ENCODE assay signal across 8 mouse cellular contexts in genomic region chr1:36263833-36264488, GRCm38 (mm10). TPM values are rescaled to one million over a fixed set of nuclear protein-coding genes. Genes with fewer than 3 reads are reported as not detected.
DNase-seq lines count a peak whose midpoint lies in the region; ATAC-seq and TF ChIP-seq lines count a peak whose summit lies in the region.

No protein-coding gene starts in this region.

- TF ChIP-seq EP300 in stomach, postnatal 0 days (optimal IDR thresholded peaks at IDR 0.05), result no peak

- peak; percentile 26 to 68 for DNase-seq in adrenal gland, postnatal 36 days
- no peak for DNase-seq in adrenal gland, adult 18-20 months (ENCODE audit: low spot score in 2 of 2)
- DNase-seq in stomach, postnatal 0 days (ENCODE audit: low spot score), result peak; percentile 65
- DNase-seq in adipocyte (ENCODE audit: low spot score), result no peak
- DNase-seq in cerebellum, postnatal 4 days (ENCODE audit: low spot score in 2 of 2), result no peak

- WGBS in embryonic facial prominence, embryonic 13.5 days, result 47% methylated on average over 13 of the region's 13 CpGs
- WGBS in intestine, embryonic 16.5 days, result 57% methylated on average over 13 of the region's 13 CpGs
- 43% methylated on average over 13 of the region's 13 CpGs for WGBS in lung, embryonic 16.5 days
- 42% methylated on average over 13 of the region's 13 CpGs for WGBS in stomach, postnatal 0 days

- no peak for ATAC-seq in embryonic facial prominence, embryonic 13.5 days (ENCODE audit: insufficient number of reproducible peaks, insufficient read depth, low FRiP score, low TSS enrichment, low read depth)
- no peak for ATAC-seq in intestine, embryonic 16.5 days
- peak; percentile 38; the same call in 1 of the 2 replicates for ATAC-seq in lung, embryonic 16.5 days (ENCODE audit: low read depth)
- no peak for ATAC-seq in stomach, postnatal 0 days (ENCODE audit: low FRiP score, low TSS enrichment)

- H3K4me2 ChIP-seq in embryonic facial prominence, embryonic 13.5 days, result no peak overlapping the region
- H3K4me2 ChIP-seq in intestine, embryonic 16.5 days (ENCODE audit: low read depth, low read length), result no peak overlapping the region
- 0 out of 2 replicates have a peak overlapping the region, but pooled peaks have one; percentile 27 for H3K4me2 ChIP-seq in lung, embryonic 16.5 days (ENCODE audit: low read depth, low read length)
- H3K4me2 ChIP-seq in stomach, postnatal 0 days (replicated peaks; ENCODE audit: low read depth), result no peak overlapping the region; the same call in 1 of the 2 replicates

- peaks cover 10% of the 10 kb centered on the region for H3K27me3 ChIP-seq in embryonic facial prominence, embryonic 13.5 days
- H3K27me3 ChIP-seq in intestine, embryonic 16.5 days (replicated peaks; ENCODE audit: control insufficient read depth, insufficient read depth, low read length), result no peaks in the 10 kb centered on the region
- no peaks in the 10 kb centered on the region for H3K27me3 ChIP-seq in lung, embryonic 16.5 days (ENCODE audit: control insufficient read depth, insufficient read depth, low read depth, low read length)
- no peaks in the 10 kb centered on the region for H3K27me3 ChIP-seq in stomach, postnatal 0 days (ENCODE audit: control insufficient read depth, insufficient read depth, low read length)

- no peak overlapping the region for H3K4me3 ChIP-seq in embryonic facial prominence, embryonic 13.5 days
- H3K4me3 ChIP-seq in intestine, embryonic 16.5 days (ENCODE audit: low read length), result no peak overlapping the region
- no peak overlapping the region for H3K4me3 ChIP-seq in lung, embryonic 16.5 days (ENCODE audit: low read length)
- H3K4me3 ChIP-seq in stomach, postnatal 0 days (ENCODE audit: low read depth, low read length), result no peak overlapping the region

- no peaks in the 10 kb centered on the region for H3K4me1 ChIP-seq in embryonic facial prominence, embryonic 13.5 days
- H3K4me1 ChIP-seq in intestine, embryonic 16.5 days (ENCODE audit: control insufficient read depth, insufficient read depth, low read length), result no peaks in the 10 kb centered on the region
- peaks cover 4% of the 10 kb centered on the region for H3K4me1 ChIP-seq in lung, embryonic 16.5 days (replicated peaks; ENCODE audit: control insufficient read depth, insufficient read depth, low read length)
- H3K4me1 ChIP-seq in stomach, postnatal 0 days (replicated peaks; ENCODE audit: control insufficient read depth, insufficient read depth), result no peaks in the 10 kb centered on the region

- H3K9me3 ChIP-seq in embryonic facial prominence, embryonic 13.5 days, result 0 out of 2 replicates have a peak, but pooled peaks cover 1% of the 10 kb centered on the region
- 0 out of 2 replicates have a peak, but pooled peaks cover 3% of the 10 kb centered on the region for H3K9me3 ChIP-seq in intestine, embryonic 16.5 days (ENCODE audit: control insufficient read depth, low read length)
- peaks cover 2% of the 10 kb centered on the region for H3K9me3 ChIP-seq in lung, embryonic 16.5 days (ENCODE audit: control insufficient read depth, low read length)
- H3K9me3 ChIP-seq in stomach, postnatal 0 days (ENCODE audit: control insufficient read depth, low read length), result no peaks in the 10 kb centered on the region

- H3K27ac ChIP-seq in embryonic facial prominence, embryonic 13.5 days, result peak overlapping the region; percentile 18; the same call in 1 of the 2 replicates
- peak overlapping the region; percentile 72 for H3K27ac ChIP-seq in intestine, embryonic 16.5 days (ENCODE audit: low read length)
- peak overlapping the region; percentile 74 for H3K27ac ChIP-seq in lung, embryonic 16.5 days (ENCODE audit: low read length)
- H3K27ac ChIP-seq in stomach, postnatal 0 days (replicated peaks), result peak overlapping the region; percentile 70

- H3K36me3 ChIP-seq in embryonic facial prominence, embryonic 13.5 days, result no peaks in the 10 kb centered on the region
- H3K36me3 ChIP-seq in intestine, embryonic 16.5 days (ENCODE audit: control insufficient read depth, insufficient read depth, low read length), result no peaks in the 10 kb centered on the region
- H3K36me3 ChIP-seq in lung, embryonic 16.5 days (ENCODE audit: control insufficient read depth, insufficient read depth, low read length), result no peaks in the 10 kb centered on the region
- no peaks in the 10 kb centered on the region; the same call in 1 of the 2 replicates for H3K36me3 ChIP-seq in stomach, postnatal 0 days (ENCODE audit: control insufficient read depth, insufficient read depth, low read length)

- TF ChIP-seq CTCF in stomach, postnatal 0 days (IDR thresholded peaks at IDR 0.05; ENCODE audit: low read depth), result no peak

- H3K9ac ChIP-seq in embryonic facial prominence, embryonic 13.5 days, result no peak overlapping the region
- H3K9ac ChIP-seq in intestine, embryonic 16.5 days (ENCODE audit: low read depth, low read length), result 0 out of 2 replicates have a peak overlapping the region, but pooled peaks have one; percentile 11
- H3K9ac ChIP-seq in lung, embryonic 16.5 days (ENCODE audit: low read length), result peak overlapping the region; percentile 27; the same call in 1 of the 2 replicates
- H3K9ac ChIP-seq in stomach, postnatal 0 days (ENCODE audit: low read length), result no peak overlapping the region

RNA-seq across cellular contexts. Expression of gene Neurl3, which starts 10.5 kb away (rescaled TPM):
- total RNA-seq in adrenal gland, postnatal 36 days (2021), result 1 to 10 TPM; 6.1 to 6.8 TPM
- 10 to 100 TPM in 1 of 2 experiments, 1 to 10 TPM in 1; 4.7 to 12.9 TPM for total RNA-seq in adrenal gland, adult 18-20 months (2021)
- polyA plus RNA-seq in embryonic facial prominence, embryonic 13.5 days (2015; fragmentation: Nextera tagmentation; extraction: Ambion mirVana), result 0.86 and 1.0 TPM in 2 replicates
- 29.6 and 31.0 TPM in 2 replicates for polyA plus RNA-seq in intestine, embryonic 16.5 days (2015; fragmentation: Nextera tagmentation; extraction: Ambion mirVana)
- 7.5 and 7.7 TPM in 2 replicates for polyA plus RNA-seq in lung, embryonic 16.5 days (2015; fragmentation: Nextera tagmentation; extraction: Ambion mirVana)
- 24.4 TPM in 2 replicates for polyA plus RNA-seq in stomach, postnatal 0 days (2015; fragmentation: Nextera tagmentation; extraction: Ambion mirVana)

RNA-seq across cellular contexts. Expression of gene Uggt1, which starts 19.4 kb away (rescaled TPM):
- total RNA-seq in adrenal gland, postnatal 36 days (2021), result 10 to 100 TPM; 47.5 to 53.3 TPM
- total RNA-seq in adrenal gland, adult 18-20 months (2021), result 10 to 100 TPM; 37.4 to 46.4 TPM
- polyA plus RNA-seq in embryonic facial prominence, embryonic 13.5 days (2015; fragmentation: Nextera tagmentation; extraction: Ambion mirVana), result 53.8 and 54.4 TPM in 2 replicates
- 44.6 and 49.5 TPM in 2 replicates for polyA plus RNA-seq in intestine, embryonic 16.5 days (2015; fragmentation: Nextera tagmentation; extraction: Ambion mirVana)
- polyA plus RNA-seq in lung, embryonic 16.5 days (2015; fragmentation: Nextera tagmentation; extraction: Ambion mirVana), result 51.8 and 56.1 TPM in 2 replicates
- 28.9 and 31.7 TPM in 2 replicates for polyA plus RNA-seq in stomach, postnatal 0 days (2015; fragmentation: Nextera tagmentation; extraction: Ambion mirVana)

RNA-seq across cellular contexts. Expression of gene Arid5a, which starts 43.6 kb away (rescaled TPM):
- total RNA-seq in adrenal gland, postnatal 36 days (2021), result 1 to 10 TPM; 4.2 to 6.9 TPM
- total RNA-seq in adrenal gland, adult 18-20 months (2021), result 1 to 10 TPM; 6.3 to 7.9 TPM
- polyA plus RNA-seq in embryonic facial prominence, embryonic 13.5 days (2015; fragmentation: Nextera tagmentation; extraction: Ambion mirVana), result 6.3 and 7.2 TPM in 2 replicates
- polyA plus RNA-seq in intestine, embryonic 16.5 days (2015; fragmentation: Nextera tagmentation; extraction: Ambion mirVana), result 4.1 and 4.8 TPM in 2 replicates
- polyA plus RNA-seq in lung, embryonic 16.5 days (2015; fragmentation: Nextera tagmentation; extraction: Ambion mirVana), result 9.1 and 10.9 TPM in 2 replicates
- 4.0 and 4.1 TPM in 2 replicates for polyA plus RNA-seq in stomach, postnatal 0 days (2015; fragmentation: Nextera tagmentation; extraction: Ambion mirVana)

Comparison
In these comparisons a context has a peak if more than half of its experiments do, and no peak if none do; other contexts are left out.
1. DNase-seq: peak in adrenal gland, postnatal 36 days (2 of 2) and stomach, postnatal 0 days (single experiment); none in adrenal gland, adult 18-20 months (0 of 2), adipocyte (single experiment) and cerebellum, postnatal 4 days (0 of 2).
2. H3K27ac ChIP-seq: peak in every context shown above with its lines; median percentile 74 in lung, embryonic 16.5 days; 72 in intestine, embryonic 16.5 days; 70 in stomach, postnatal 0 days; 18 in embryonic facial prominence, embryonic 13.5 days.
3. H3K9ac ChIP-seq: peak in intestine, embryonic 16.5 days (single experiment) and lung, embryonic 16.5 days (single experiment); none in embryonic facial prominence, embryonic 13.5 days (single experiment) and stomach, postnatal 0 days (single experiment).